Mouse (Mus musculus) A20 (cell line): ENCODE data around the gene Slc9a7.

Experiments
- DNase-seq: peaks from one replicate; pipeline ENCODE4 v3.0.0-alpha.2; 2011; ENCODE audit warnings: low read depth, low spot score

The Slc9a7 gene

GRCm38 (mm10) chrX:20157519-20157918 is 134.1 kb downstream of the Slc9a7 start:
- peak; percentile 39 for DNase-seq

GRCm38 (mm10) chrX:20129466-20129865 is 162.1 kb downstream of the Slc9a7 start:
- DNase-seq: no peak

- no peak for DNase-seq
Observed at GRCm38 (mm10) chrX:20128951-20129350, 162.7 kb downstream of the Slc9a7 start.

GRCm38 (mm10) chrX:20125481-20125880 is 166.1 kb downstream of the Slc9a7 start:
- no peak for DNase-seq

- DNase-seq: peak; percentile 7
Observed at GRCm38 (mm10) chrX:20117717-20118116, 173.9 kb downstream of the Slc9a7 start.

GRCm38 (mm10) chrX:20070196-20070595 is 221.4 kb downstream of the Slc9a7 start:
- no peak for DNase-seq

GRCm38 (mm10) chrX:20066636-20067035 is 225.0 kb downstream of the Slc9a7 start:
- DNase-seq: no peak

- peak; percentile 4 for DNase-seq
Observed at GRCm38 (mm10) chrX:20061764-20062480, 229.7 kb downstream of the Slc9a7 start.

- peak; percentile 69 for DNase-seq
Observed at GRCm38 (mm10) chrX:20060769-20061315, 230.8 kb downstream of the Slc9a7 start.

GRCm38 (mm10) chrX:20060096-20060768 is 231.4 kb downstream of the Slc9a7 start:
- DNase-seq: peak; percentile 75

GRCm38 (mm10) chrX:20059381-20059971 is 232.1 kb downstream of the Slc9a7 start, which contains the start of gene Chst7:
Gene Chst7, plus strand, starts transcription at chrX:20059560.
- DNase-seq: peak; percentile 84
